Mouse (Mus musculus) MN1 (cell line): Measurements from ENCODE around the gene Slc5a5.
A peak's percentile ranks its signal among the peaks of the same experiment; 100 is the strongest.
"Not testable (repeated sequence)": the region's sequence is repeated elsewhere in the genome, so short reads cannot be mapped to it uniquely, and the experiment has no call there.

Experiments used
- DNase-seq: peaks from one replicate; pipeline ENCODE4 v3.0.0-alpha.2; 2016; ENCODE audit warnings: low spot score

The Slc5a5 gene

GRCm38 (mm10) chr8:70903112-70903511, 10.6 kb upstream of the Slc5a5 start:
- no peak for DNase-seq

GRCm38 (mm10) chr8:70902211-70902610, 9.7 kb upstream of the Slc5a5 start:
- DNase-seq: peak; percentile 60

- no peak for DNase-seq
Observed at GRCm38 (mm10) chr8:70900872-70901387, 8.4 kb upstream of the Slc5a5 start.

- no peak for DNase-seq
Observed at GRCm38 (mm10) chr8:70899226-70899625, 6.7 kb upstream of the Slc5a5 start.

GRCm38 (mm10) chr8:70898661-70899198, 6.2 kb upstream of the Slc5a5 start:
- DNase-seq: no peak

GRCm38 (mm10) chr8:70897681-70898413, 5.3 kb upstream of the Slc5a5 start:
- peak; percentile 87 for DNase-seq

GRCm38 (mm10) chr8:70897021-70897680, 4.6 kb upstream of the Slc5a5 start, which contains the start of gene Rpl18a:
Gene Rpl18a (minus strand): TSS chr8:70897412.
- peak; percentile 99 for DNase-seq

GRCm38 (mm10) chr8:70896316-70897020, 3.9 kb upstream of the Slc5a5 start:
- DNase-seq: peak; percentile 57

GRCm38 (mm10) chr8:70895571-70896259, 3.2 kb upstream of the Slc5a5 start:
- not testable (repeated sequence) for DNase-seq

- no peak for DNase-seq
Observed at GRCm38 (mm10) chr8:70894771-70895545, 2.4 kb upstream of the Slc5a5 start.

GRCm38 (mm10) chr8:70894385-70894720, 1.8 kb upstream of the Slc5a5 start:
- DNase-seq: no peak

GRCm38 (mm10) chr8:70893656-70894384, 1.3 kb upstream of the Slc5a5 start:
- peak; percentile 85 for DNase-seq

- no peak for DNase-seq
Observed at GRCm38 (mm10) chr8:70892896-70893655, 519 bp upstream of the Slc5a5 start.

- no peak for DNase-seq
Observed at GRCm38 (mm10) chr8:70891356-70891755, 1.2 kb downstream of the Slc5a5 start.

- DNase-seq: no peak
Observed at GRCm38 (mm10) chr8:70890656-70891055, 1.9 kb downstream of the Slc5a5 start.

GRCm38 (mm10) chr8:70887669-70888068, 4.9 kb downstream of the Slc5a5 start:
- DNase-seq: no peak

GRCm38 (mm10) chr8:70885612-70886011, 6.9 kb downstream of the Slc5a5 start:
- no peak for DNase-seq

GRCm38 (mm10) chr8:70884683-70885082, 7.9 kb downstream of the Slc5a5 start:
- no peak for DNase-seq

- DNase-seq: no peak
Observed at GRCm38 (mm10) chr8:70884186-70884585, 8.4 kb downstream of the Slc5a5 start.

GRCm38 (mm10) chr8:70880546-70880945, 12.0 kb downstream of the Slc5a5 start:
- DNase-seq: peak; percentile 74
